Mouse (Mus musculus) ovary, adult 18-20 months (tissue): Measurements from ENCODE around the gene Pde8b.

Source experiments
- DNase-seq: peaks from one replicate; pipeline ENCODE4 v3.0.0; 2022; ENCODE audit warnings: low spot score, mixed read lengths

Pde8b gene

GRCm38 (mm10) chr13:95019345-95019744, 230.8 kb downstream of the Pde8b start:
- DNase-seq: no peak

GRCm38 (mm10) chr13:95017916-95018315, 232.2 kb downstream of the Pde8b start:
- DNase-seq: peak; percentile 49

GRCm38 (mm10) chr13:95017278-95017677, 232.9 kb downstream of the Pde8b start:
- no peak for DNase-seq

- DNase-seq: no peak
These were observed 238.4 kb downstream of the Pde8b start for GRCm38 (mm10) chr13:95011546-95012257.

- no peak for DNase-seq
These were observed 240.9 kb downstream of the Pde8b start for GRCm38 (mm10) chr13:95009261-95009660.

GRCm38 (mm10) chr13:95007281-95007680, 242.9 kb downstream of the Pde8b start:
- no peak for DNase-seq

- no peak for DNase-seq
These were observed 259.6 kb downstream of the Pde8b start for GRCm38 (mm10) chr13:94990516-94990915.

GRCm38 (mm10) chr13:94979081-94979480, 271.1 kb downstream of the Pde8b start:
- no peak for DNase-seq

- DNase-seq: peak; percentile 80
These were observed 273.6 kb downstream of the Pde8b start, which contains the start of gene Wdr41 for GRCm38 (mm10) chr13:94976219-94977186. Wdr41 (plus strand) TSS chr13:94976344.

GRCm38 (mm10) chr13:94975828-94976218, 274.3 kb downstream of the Pde8b start:
- DNase-seq: no peak
